Mouse (Mus musculus): Measurements from ENCODE around the gene Ftl1. TPM values are rescaled to one million over a fixed set of nuclear protein-coding genes. Genes with fewer than 3 reads are reported as not detected.
A peak's percentile ranks its signal among the peaks of the same experiment; 100 is the strongest.

Gene Ftl1
- total and polyA plus RNA-seq, 3 experiments, result 31.2 to 1,027 (median 142) TPM

- no peak overlapping the region for H3K27ac ChIP-seq (ENCODE audit: insufficient read depth, low read depth)
- H3K4me2 ChIP-seq (ENCODE audit: insufficient read depth, low read depth, poor library complexity, severe bottlenecking), result no peak overlapping the region
- dilution Hi-C loops (cut with MboI; ENCODE audit: extremely low pct_ligation_motif_present, extremely low pct_unique_long_range_greater_than_20kb, low sequenced_read_pairs), result no loop called here
Observed at GRCm38 (mm10) chr7:45449974-45450373, 9.7 kb downstream of the Ftl1 start.

DNA sequence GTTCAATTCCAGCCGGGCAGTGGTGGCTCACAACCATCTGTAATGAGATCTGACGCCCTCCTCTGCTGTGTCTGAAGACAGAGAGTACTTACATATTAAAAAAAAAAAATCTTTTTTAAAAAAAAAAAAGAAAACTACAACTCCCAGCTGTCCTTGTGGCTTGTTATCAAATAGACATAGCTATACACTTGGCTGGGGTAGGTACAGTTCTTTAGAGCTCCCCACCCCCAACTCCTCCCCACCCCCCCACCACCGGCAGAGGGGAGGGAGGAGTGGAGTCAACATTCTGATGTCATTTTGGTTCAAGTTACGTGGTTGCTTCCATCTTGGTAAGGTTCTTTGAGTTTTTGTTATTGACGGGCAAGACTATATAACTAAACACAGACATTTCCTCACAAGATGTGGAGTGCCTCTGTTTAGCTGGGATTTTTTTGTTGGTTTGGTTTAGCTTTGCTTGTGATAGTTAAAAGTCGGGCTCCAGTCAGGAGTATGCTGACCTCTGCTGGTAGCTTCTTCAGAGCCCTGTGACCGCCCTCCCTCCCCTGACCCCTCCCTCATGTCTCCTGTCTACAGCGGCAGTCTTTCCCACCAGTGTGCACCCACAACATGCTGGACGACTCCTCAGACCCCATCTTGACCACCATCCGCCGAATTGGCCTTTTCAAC, 12.2 kb downstream of the Ftl1 start:
- H3K36me3 ChIP-seq (replicated peaks in 1 of 2; ENCODE audit: control insufficient read depth in 1 of 2, insufficient read depth in 1 of 2, low read length in 1 of 2), result peaks cover 37 to 68% of the 10 kb centered on the region in 2 experiments
- in situ Hi-C loops (cut with MboI; ENCODE audit: low pct_ligation_motif_present, low pct_unique_long_range_greater_than_20kb, low sequenced_read_pairs), result no loop called here
- no peaks in the 10 kb centered on the region for H3K79me2 ChIP-seq (replicated peaks; ENCODE audit: control insufficient read depth, extremely low read depth, insufficient read depth, poor library complexity, severe bottlenecking)
- TF ChIP-seq ZKSCAN1 (IDR thresholded peaks at IDR 0.05; ENCODE audit: borderline replicate concordance, low read depth, low read length) (no peak), RAD21 (IDR thresholded peaks at IDR 0.05; ENCODE audit: low read depth, low read length) (peak; percentile 35), MXI1 (IDR thresholded peaks at IDR 0.05; ENCODE audit: low read depth, low read length) (no peak), HCFC1 (IDR thresholded peaks at IDR 0.05; ENCODE audit: low read depth, low read length) (peak; percentile 67), SMC3 (IDR thresholded peaks at IDR 0.05; ENCODE audit: low read depth, low read length) (peak; percentile 22), CTCF (conservative IDR thresholded peaks at IDR 0.05 in 1 of 2, IDR thresholded peaks at IDR 0.05 in 1 of 2; ENCODE audit: low read depth in 2 of 2, low read length in 2 of 2) (peak; percentile 12 to 56; a peak in 2 of 4 replicates), MEF2A (IDR thresholded peaks at IDR 0.05; ENCODE audit: borderline replicate concordance, low read depth, low read length) (no peak), CHD2 (IDR thresholded peaks at IDR 0.05; ENCODE audit: low read length) (0 out of 2 replicates have a peak, but pooled peaks have one; percentile 53), USF2 (conservative IDR thresholded peaks at IDR 0.05; ENCODE audit: low read depth, low read length) (no peak), MAZ (IDR thresholded peaks at IDR 0.05; ENCODE audit: low read depth, low read length) (no peak), ZNF384 (IDR thresholded peaks at IDR 0.05; ENCODE audit: low read depth, low read length) (no peak), IRF4 (IDR thresholded peaks at IDR 0.05; ENCODE audit: low read depth, low read length) (no peak), UBTF (IDR thresholded peaks at IDR 0.05; ENCODE audit: low read depth, low read length) (no peak), MAX (IDR thresholded peaks at IDR 0.05; ENCODE audit: low read length) (no peak), SIN3A (IDR thresholded peaks at IDR 0.05; ENCODE audit: low read length) (0 out of 2 replicates have a peak, but pooled peaks have one; percentile 20), JUN (IDR thresholded peaks at IDR 0.05; ENCODE audit: insufficient read depth, low read depth, low read length) (no peak), USF1 (IDR thresholded peaks at IDR 0.05; ENCODE audit: low read depth, low read length) (no peak), CHD1 (IDR thresholded peaks at IDR 0.05; ENCODE audit: low read depth, low read length) (no peak), MYC (IDR thresholded peaks at IDR 0.05; ENCODE audit: low read depth, low read length) (no peak), KAT2A (IDR thresholded peaks at IDR 0.05; ENCODE audit: insufficient replicate concordance, low read length) (no peak), ZMIZ1 (IDR thresholded peaks at IDR 0.05; ENCODE audit: low read depth, low read length) (no peak)
- peaks cover 2 to 19% of the 10 kb centered on the region in 2 experiments for H3K4me1 ChIP-seq (ENCODE audit: control insufficient read depth in 1 of 2, insufficient read depth in 2 of 2)
- peak overlapping the region in 2 of 3 experiments; percentile 44 to 54 for H3K4me3 ChIP-seq (replicated peaks in 1 of 3; ENCODE audit: low read depth in 2 of 3, low read length in 2 of 3, poor library complexity in 1 of 3)
- H3K9ac ChIP-seq (ENCODE audit: insufficient read depth, low read depth), result peak overlapping the region; percentile 53; the same call in 1 of the 2 replicates
- no peaks in the 10 kb centered on the region for H3K27me3 ChIP-seq (replicated peaks)
- dilution Hi-C loops (cut with MboI; ENCODE audit: extremely low pct_ligation_motif_present, extremely low pct_unique_long_range_greater_than_20kb, low sequenced_read_pairs), result no loop called here
- no peaks in the 10 kb centered on the region for H3K9me3 ChIP-seq (replicated peaks; ENCODE audit: low read length)
- H3K27ac ChIP-seq (ENCODE audit: insufficient read depth, low read depth), result no peak overlapping the region
- DNase-seq (ENCODE audit: extremely low read depth), result no peak
- H3K4me2 ChIP-seq (ENCODE audit: insufficient read depth, low read depth, poor library complexity, severe bottlenecking), result peak overlapping the region; percentile 8; the same call in 1 of the 2 replicates

More at GRCm38 (mm10) chr7:45449974-45450373, 9.7 kb downstream of the Ftl1 start:
- Histone ChIP-seq H3K4me1 (ENCODE audit: control insufficient read depth in 1 of 2, insufficient read depth in 2 of 2) (peaks cover 2 to 19% of the 10 kb centered on the region in 2 experiments), H3K27me3 (replicated peaks) (no peaks in the 10 kb centered on the region), H3K9ac (ENCODE audit: insufficient read depth, low read depth) (no peak overlapping the region), H3K9me3 (replicated peaks; ENCODE audit: low read length) (no peaks in the 10 kb centered on the region), H3K4me3 (replicated peaks in 1 of 3; ENCODE audit: low read depth in 2 of 3, low read length in 2 of 3, poor library complexity in 1 of 3) (no peak overlapping the region), H3K79me2 (replicated peaks; ENCODE audit: control insufficient read depth, extremely low read depth, insufficient read depth, poor library complexity, severe bottlenecking) (no peaks in the 10 kb centered on the region), H3K36me3 (replicated peaks in 1 of 2; ENCODE audit: control insufficient read depth in 1 of 2, insufficient read depth in 1 of 2, low read length in 1 of 2) (peaks cover 30 to 62% of the 10 kb centered on the region in 2 experiments)
- in situ Hi-C loops (cut with MboI; ENCODE audit: low pct_ligation_motif_present, low pct_unique_long_range_greater_than_20kb, low sequenced_read_pairs), result no loop called here
- TF ChIP-seq MAX (IDR thresholded peaks at IDR 0.05; ENCODE audit: low read length) (no peak), PAX5 (IDR thresholded peaks at IDR 0.05; ENCODE audit: low read length) (no peak), MAFK (IDR thresholded peaks at IDR 0.05; ENCODE audit: insufficient replicate concordance, low read length) (no peak), CHD1 (IDR thresholded peaks at IDR 0.05; ENCODE audit: low read depth, low read length) (no peak), TBP (conservative IDR thresholded peaks at IDR 0.05; ENCODE audit: low read depth, low read length) (no peak), ZC3H11A (IDR thresholded peaks at IDR 0.05; ENCODE audit: low read depth, low read length) (no peak)
- DNase-seq (ENCODE audit: extremely low read depth), result no peak

All from CH12.LX (cell line).